Mouse (Mus musculus): Measurements from ENCODE around the gene Nsun4. TPM values are rescaled to one million over a fixed set of nuclear protein-coding genes. Genes with fewer than 3 reads are reported as not detected.

The Nsun4 gene
- 25.9 and 27.8 TPM in 2 replicates for polyA plus RNA-seq (2014; fragmentation: Nextera tagmentation; extraction: Ambion mirVana)

DNA sequence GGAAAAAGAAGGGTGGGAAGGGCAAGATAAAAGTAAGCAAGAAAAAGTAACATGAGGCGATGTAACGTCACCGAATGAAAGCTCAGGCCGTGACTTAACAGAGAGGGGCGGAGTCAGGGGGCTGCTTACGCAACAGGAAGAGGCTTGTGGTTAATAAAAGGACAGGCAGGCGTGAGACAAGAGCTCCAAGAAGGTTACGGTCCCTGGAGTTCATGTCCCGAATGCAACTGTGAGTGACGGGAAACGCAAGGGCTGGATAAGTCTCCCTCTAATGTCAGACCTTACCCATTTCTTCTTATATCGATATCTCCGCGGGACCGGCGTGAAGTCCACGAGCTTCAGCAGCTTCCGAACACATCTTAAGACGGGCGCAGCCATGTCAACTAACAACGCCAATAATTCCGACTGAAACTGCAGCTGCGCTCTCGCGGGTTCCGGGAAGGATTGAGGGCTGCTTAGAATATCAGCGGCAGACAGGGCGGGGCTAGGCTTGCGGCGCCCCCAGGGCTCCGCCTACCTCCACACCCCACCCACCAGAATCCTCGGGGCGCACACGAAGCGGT, at the start of gene Nsun4:
Gene Nsun4, minus strand, starts transcription at position 478 of the 563 bp plus-strand sequence.
- peak; percentile 92 for ATAC-seq (replicated peaks; ENCODE audit: insufficient number of reproducible peaks, low FRiP score, low TSS enrichment)
- under 1% methylated on average over 35 of the region's 35 CpGs for WGBS (ENCODE audit: insufficient replicate concordance)

DNA sequence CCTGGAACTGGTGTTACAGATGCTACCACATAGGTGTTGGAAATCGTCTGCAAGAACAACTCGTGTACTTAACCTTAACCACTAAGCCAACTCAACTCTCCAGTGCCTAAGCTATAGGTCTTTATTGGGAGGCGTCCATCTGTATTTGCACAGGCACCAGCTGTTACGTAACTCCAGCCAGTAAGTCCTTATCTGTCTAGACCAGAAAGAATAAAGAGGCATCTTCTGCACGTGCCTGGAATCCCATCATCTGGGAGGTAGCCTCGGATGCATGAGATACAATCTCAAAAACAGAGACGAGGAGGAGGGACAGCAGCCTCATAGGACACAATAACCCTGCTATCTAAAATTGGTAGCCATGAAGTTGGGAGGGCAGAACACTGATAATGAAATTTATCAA, 47.3 kb upstream of the Nsun4 start:
- Histone ChIP-seq H3K27ac (ENCODE audit: low read depth, low read length) (no peak overlapping the region), H3K4me3 (ENCODE audit: low read depth, low read length) (no peak overlapping the region), H3K4me1 (ENCODE audit: control insufficient read depth, insufficient read depth, low read length) (no peaks in the 10 kb centered on the region), H3K9me3 (replicated peaks; ENCODE audit: control insufficient read depth, low read length) (no peaks in the 10 kb centered on the region), H3K27me3 (ENCODE audit: control insufficient read depth, insufficient read depth, low read length) (no peaks in the 10 kb centered on the region), H3K4me2 (no peak overlapping the region), H3K36me3 (ENCODE audit: control insufficient read depth, insufficient read depth, low read length) (peaks cover 44% of the 10 kb centered on the region), H3K9ac (ENCODE audit: low read depth, low read length) (no peak overlapping the region)
- peak; percentile 42; the same call in 1 of the 2 replicates for ATAC-seq (replicated peaks; ENCODE audit: insufficient number of reproducible peaks, low FRiP score, low TSS enrichment)
- 68% methylated on average over 7 of the region's 7 CpGs for WGBS (ENCODE audit: insufficient replicate concordance)

More for the DNA sequence above, at the start of gene Nsun4:
- peak within 1 kb of the TSS; percentile 95 for H3K27ac ChIP-seq (ENCODE audit: low read depth, low read length)
- peak within 1 kb of the TSS; percentile 78 for H3K9ac ChIP-seq (ENCODE audit: low read depth, low read length)
- H3K27me3 ChIP-seq (ENCODE audit: control insufficient read depth, insufficient read depth, low read length), result no peaks in the 10 kb centered on the region
- peak within 1 kb of the TSS; percentile 96 for H3K4me2 ChIP-seq
- peak within 1 kb of the TSS; percentile 64 for H3K4me3 ChIP-seq (ENCODE audit: low read depth, low read length)
- H3K9me3 ChIP-seq (replicated peaks; ENCODE audit: control insufficient read depth, low read length), result no peaks in the 10 kb centered on the region
- H3K4me1 ChIP-seq (ENCODE audit: control insufficient read depth, insufficient read depth, low read length), result peaks cover 4% of the 10 kb centered on the region; the same call in 1 of the 2 replicates
- no peaks in the 10 kb centered on the region for H3K36me3 ChIP-seq (ENCODE audit: control insufficient read depth, insufficient read depth, low read length)

DNA sequence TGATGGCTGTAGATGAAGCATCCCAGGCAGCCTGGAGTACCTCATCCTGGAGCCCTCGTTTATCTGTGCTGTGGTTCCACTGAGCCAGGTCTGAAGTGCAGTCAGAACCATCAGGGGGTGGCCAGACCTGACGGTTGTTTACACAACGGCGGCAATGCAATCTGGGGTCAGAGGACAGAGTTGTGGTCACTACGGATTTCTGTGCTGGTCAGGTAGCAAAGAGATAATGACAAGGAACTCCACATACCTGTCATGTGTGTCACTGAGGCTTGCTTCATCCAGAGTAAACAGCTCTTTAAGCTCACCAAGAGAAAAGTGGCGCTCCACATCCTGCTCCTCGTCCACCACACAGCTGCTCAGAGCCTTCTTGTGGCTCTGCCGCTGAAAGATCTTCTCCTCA, 43.5 kb upstream of the Nsun4 start:
- ATAC-seq (replicated peaks; ENCODE audit: insufficient number of reproducible peaks, low FRiP score, low TSS enrichment), result no peak
- Histone ChIP-seq H3K4me2 (no peak overlapping the region), H3K36me3 (ENCODE audit: control insufficient read depth, insufficient read depth, low read length) (peaks cover 58% of the 10 kb centered on the region), H3K9me3 (replicated peaks; ENCODE audit: control insufficient read depth, low read length) (no peaks in the 10 kb centered on the region), H3K4me3 (ENCODE audit: low read depth, low read length) (no peak overlapping the region), H3K4me1 (ENCODE audit: control insufficient read depth, insufficient read depth, low read length) (no peaks in the 10 kb centered on the region), H3K27me3 (ENCODE audit: control insufficient read depth, insufficient read depth, low read length) (no peaks in the 10 kb centered on the region), H3K27ac (ENCODE audit: low read depth, low read length) (no peak overlapping the region), H3K9ac (ENCODE audit: low read depth, low read length) (no peak overlapping the region)
- WGBS (ENCODE audit: insufficient replicate concordance), result 81% methylated on average over 8 of the region's 8 CpGs

DNA sequence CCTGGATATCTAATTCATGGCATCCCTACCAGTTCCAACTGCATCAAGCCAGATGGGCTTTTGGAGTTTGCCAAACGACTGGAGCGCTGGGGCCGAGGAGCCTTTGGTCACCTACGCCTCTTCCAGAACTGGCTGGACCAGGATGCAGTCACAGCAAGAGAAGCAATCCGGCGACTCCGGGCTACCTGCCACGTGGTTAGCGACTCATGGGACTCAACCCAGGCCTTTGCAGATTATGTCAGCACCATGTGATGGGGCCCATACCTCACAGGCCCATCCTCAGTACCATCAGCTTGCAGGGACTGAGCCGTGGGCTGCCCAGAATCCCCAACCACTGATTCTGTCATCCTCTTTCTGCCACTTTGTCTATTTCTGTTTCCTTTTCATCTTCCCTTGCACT, 42.6 kb upstream of the Nsun4 start:
- Histone ChIP-seq H3K4me2 (no peak overlapping the region), H3K4me3 (ENCODE audit: low read depth, low read length) (no peak overlapping the region), H3K36me3 (ENCODE audit: control insufficient read depth, insufficient read depth, low read length) (peaks cover 60% of the 10 kb centered on the region), H3K4me1 (ENCODE audit: control insufficient read depth, insufficient read depth, low read length) (no peaks in the 10 kb centered on the region), H3K27ac (ENCODE audit: low read depth, low read length) (no peak overlapping the region), H3K9me3 (replicated peaks; ENCODE audit: control insufficient read depth, low read length) (no peaks in the 10 kb centered on the region), H3K27me3 (ENCODE audit: control insufficient read depth, insufficient read depth, low read length) (no peaks in the 10 kb centered on the region), H3K9ac (ENCODE audit: low read depth, low read length) (no peak overlapping the region)
- 85% methylated on average over 10 of the region's 10 CpGs for WGBS (ENCODE audit: insufficient replicate concordance)
- no peak for ATAC-seq (replicated peaks; ENCODE audit: insufficient number of reproducible peaks, low FRiP score, low TSS enrichment)

DNA sequence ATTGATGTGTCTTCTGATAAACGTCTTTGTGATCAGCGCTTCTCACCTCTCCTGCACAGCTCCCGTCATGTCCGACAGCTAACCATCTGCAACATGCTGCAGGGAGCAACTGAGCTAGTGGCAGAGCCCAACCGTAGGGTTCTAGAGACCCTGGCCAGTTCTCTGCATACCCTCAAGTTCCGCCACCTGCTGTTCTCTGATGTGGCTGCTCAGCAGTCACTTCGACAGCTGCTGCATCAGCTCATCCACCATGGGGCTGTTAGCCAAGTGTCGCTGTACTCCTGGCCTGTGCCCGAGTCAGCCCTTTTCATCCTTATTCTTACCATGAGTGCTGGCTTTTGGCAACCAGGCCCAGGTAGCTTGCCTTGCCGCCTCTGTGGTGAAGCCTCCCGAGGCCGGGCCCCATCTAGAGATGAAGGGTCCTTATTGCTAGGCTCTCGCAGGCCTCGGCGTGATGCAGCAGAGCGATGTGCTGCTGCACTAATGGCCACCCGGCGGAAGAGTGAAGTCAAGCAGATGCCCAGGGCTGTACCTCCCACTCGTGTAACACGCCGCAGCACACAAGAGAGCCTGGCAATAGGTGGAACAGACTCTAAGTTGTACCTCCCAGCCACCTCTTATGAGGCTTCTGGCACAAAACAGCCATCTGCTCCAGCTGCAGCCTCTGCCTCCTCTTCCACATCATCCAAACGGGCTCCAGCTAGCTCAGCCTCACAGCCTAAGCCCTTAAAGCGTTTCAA, 35.0 kb upstream of the Nsun4 start:
- WGBS (ENCODE audit: insufficient replicate concordance), result 89% methylated on average over 23 of the region's 23 CpGs
- Histone ChIP-seq H3K27ac (ENCODE audit: low read depth, low read length) (no peak overlapping the region), H3K9me3 (replicated peaks; ENCODE audit: control insufficient read depth, low read length) (no peaks in the 10 kb centered on the region), H3K9ac (ENCODE audit: low read depth, low read length) (no peak overlapping the region), H3K4me3 (ENCODE audit: low read depth, low read length) (no peak overlapping the region), H3K27me3 (ENCODE audit: control insufficient read depth, insufficient read depth, low read length) (no peaks in the 10 kb centered on the region), H3K4me2 (no peak overlapping the region), H3K4me1 (ENCODE audit: control insufficient read depth, insufficient read depth, low read length) (no peaks in the 10 kb centered on the region), H3K36me3 (ENCODE audit: control insufficient read depth, insufficient read depth, low read length) (peaks cover 38% of the 10 kb centered on the region)
- no peak for ATAC-seq (replicated peaks; ENCODE audit: insufficient number of reproducible peaks, low FRiP score, low TSS enrichment)

DNA sequence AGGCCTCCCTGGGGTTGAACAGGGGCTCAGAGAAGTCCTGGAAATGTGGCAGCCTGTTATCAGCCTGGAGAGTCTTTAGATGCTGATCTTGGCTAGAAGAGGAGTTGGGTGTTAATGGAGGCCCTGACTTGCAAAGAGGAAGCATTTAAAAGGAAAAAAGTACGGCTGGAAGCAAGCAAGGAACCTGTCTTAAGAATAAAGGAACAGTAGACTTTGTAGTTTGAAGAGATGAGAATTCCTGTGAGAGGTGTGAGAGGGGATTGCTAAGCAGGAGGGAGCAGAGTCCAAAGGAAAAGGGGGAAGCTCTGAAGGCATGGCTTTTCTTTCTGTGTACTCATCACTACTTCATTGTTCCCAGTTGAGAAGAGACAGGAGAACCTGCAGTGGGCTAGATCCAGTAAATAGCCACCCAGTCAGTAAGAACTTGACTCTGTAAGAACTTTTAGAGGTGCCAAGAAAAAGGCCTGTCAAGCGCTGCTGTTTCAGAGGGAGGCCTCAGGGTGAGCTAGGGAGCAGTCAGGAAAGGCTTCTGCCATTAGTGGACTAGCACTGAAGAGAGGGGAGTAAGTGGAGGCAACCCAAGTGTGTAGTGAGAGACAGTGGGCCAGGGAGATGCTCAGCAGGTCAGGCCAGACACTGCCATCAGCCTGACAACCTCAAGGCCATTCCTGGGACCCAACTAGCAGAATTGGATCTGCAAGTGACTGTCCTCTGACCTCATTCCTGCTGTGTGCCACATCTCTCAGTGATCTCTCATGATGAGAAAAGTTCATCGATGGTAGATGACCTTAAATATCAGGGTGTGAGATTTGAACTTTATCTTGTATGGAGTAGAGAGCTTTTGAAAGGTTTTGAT, 23.8 kb upstream of the Nsun4 start:
- Histone ChIP-seq H3K27me3 (ENCODE audit: control insufficient read depth, insufficient read depth, low read length) (no peaks in the 10 kb centered on the region), H3K9ac (ENCODE audit: low read depth, low read length) (peak overlapping the region; percentile 100), H3K4me2 (peak overlapping the region; percentile 85), H3K36me3 (ENCODE audit: control insufficient read depth, insufficient read depth, low read length) (peaks cover 12% of the 10 kb centered on the region), H3K27ac (ENCODE audit: low read depth, low read length) (peak overlapping the region; percentile 98), H3K9me3 (replicated peaks; ENCODE audit: control insufficient read depth, low read length) (no peaks in the 10 kb centered on the region), H3K4me1 (ENCODE audit: control insufficient read depth, insufficient read depth, low read length) (peaks cover 24% of the 10 kb centered on the region), H3K4me3 (ENCODE audit: low read depth, low read length) (peak overlapping the region; percentile 97)
- WGBS (ENCODE audit: insufficient replicate concordance), result 39% methylated on average over 3 of the region's 3 CpGs
- no peak for ATAC-seq (replicated peaks; ENCODE audit: insufficient number of reproducible peaks, low FRiP score, low TSS enrichment)

DNA sequence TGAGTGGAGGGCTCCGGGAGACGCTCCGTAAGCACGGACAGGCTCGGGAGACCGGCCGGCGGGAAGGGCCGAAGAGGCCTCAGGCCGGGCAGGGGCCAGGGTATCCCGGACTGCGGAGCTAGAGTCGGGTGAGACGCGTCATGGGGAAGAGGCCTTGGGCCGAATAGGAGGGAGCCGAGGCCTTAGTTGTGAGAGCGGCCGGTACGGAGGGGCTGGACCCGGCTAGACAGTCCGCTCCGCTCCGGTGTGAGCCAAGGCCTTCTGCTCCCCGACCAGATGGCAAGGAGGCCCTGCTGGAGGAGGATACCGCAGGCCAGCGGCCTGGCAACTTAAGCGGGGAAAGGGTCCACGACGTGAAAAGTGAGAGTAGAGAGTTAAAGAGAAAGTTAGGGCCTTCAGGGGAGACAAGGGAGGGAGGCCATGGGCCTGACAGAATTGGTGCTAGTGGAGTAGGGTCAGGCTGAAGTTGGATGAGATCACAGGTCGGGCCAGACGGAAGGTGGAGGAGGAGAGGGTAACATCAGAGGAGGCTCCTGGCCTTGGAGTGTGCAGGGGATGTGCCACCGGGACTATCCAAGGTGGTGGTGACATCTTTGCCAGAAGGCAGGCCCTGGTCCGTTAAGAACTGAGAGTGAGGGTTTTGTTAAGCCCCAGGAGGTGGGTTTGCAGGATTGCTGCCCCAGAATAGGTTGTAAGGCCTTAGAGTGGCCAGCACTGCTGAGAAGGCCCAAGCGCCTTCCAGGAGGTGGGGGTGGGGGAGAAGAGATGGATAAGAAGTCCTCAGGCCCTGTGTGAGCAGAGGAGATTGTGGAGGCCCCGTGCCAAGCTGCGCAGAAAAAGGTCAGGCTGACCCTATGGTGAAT, 22.9 kb upstream of the Nsun4 start:
- H3K4me3 ChIP-seq (ENCODE audit: low read depth, low read length), result peak overlapping the region; percentile 97
- peak; percentile 8; the same call in 1 of the 2 replicates for ATAC-seq (replicated peaks; ENCODE audit: insufficient number of reproducible peaks, low FRiP score, low TSS enrichment)
- peak overlapping the region; percentile 100 for H3K9ac ChIP-seq (ENCODE audit: low read depth, low read length)
- no peaks in the 10 kb centered on the region for H3K9me3 ChIP-seq (replicated peaks; ENCODE audit: control insufficient read depth, low read length)
- H3K4me2 ChIP-seq, result peak overlapping the region; percentile 85
- H3K27ac ChIP-seq (ENCODE audit: low read depth, low read length), result peak overlapping the region; percentile 98
- H3K36me3 ChIP-seq (ENCODE audit: control insufficient read depth, insufficient read depth, low read length), result peaks cover 12% of the 10 kb centered on the region
- no peaks in the 10 kb centered on the region for H3K27me3 ChIP-seq (ENCODE audit: control insufficient read depth, insufficient read depth, low read length)
- H3K4me1 ChIP-seq (ENCODE audit: control insufficient read depth, insufficient read depth, low read length), result peaks cover 24% of the 10 kb centered on the region
- WGBS (ENCODE audit: insufficient replicate concordance), result 1% methylated on average over 37 of the region's 37 CpGs
